In the genomic region with DNA sequence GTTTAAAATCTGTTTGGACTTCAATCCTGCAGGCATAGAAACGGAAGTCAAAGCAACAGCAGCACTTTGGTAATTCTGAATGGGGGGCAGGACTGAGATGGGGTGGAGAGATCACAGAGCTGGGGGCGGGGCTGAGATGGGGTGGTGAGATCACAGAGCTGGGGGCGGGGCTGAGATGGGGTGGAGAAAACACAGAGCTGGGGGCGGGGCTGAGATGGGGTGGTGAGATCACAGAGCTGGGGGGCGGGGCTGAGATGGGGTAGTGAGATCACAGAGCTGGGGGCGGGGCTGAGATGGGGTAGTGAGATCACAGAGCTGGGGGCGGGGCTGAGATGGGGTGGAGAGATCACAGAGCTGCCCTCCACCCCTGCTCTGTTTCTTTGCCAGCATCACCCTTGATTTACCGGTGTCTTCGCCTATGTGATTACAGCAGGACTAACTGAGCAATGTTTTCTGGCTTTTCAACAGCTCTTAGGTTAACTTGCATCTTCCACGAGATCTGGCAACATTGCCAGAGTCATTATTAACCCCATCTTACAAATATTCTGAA, we compare ENCODE assay signal across 8 mouse cellular contexts. TPM values are rescaled to one million over a fixed set of nuclear protein-coding genes. Genes with fewer than 3 reads are reported as not detected.
DNase-seq lines count a peak whose midpoint lies in the region; ATAC-seq lines count a peak whose summit lies in the region.

No protein-coding gene starts in this region.

- H3K36me3 ChIP-seq in forebrain, embryonic 12.5 days (replicated peaks): no peaks in the 10 kb centered on the region
- H3K36me3 ChIP-seq in forebrain, embryonic 13.5 days (ENCODE audit: poor library complexity, severe bottlenecking): no peaks in the 10 kb centered on the region
- no peaks in the 10 kb centered on the region for H3K36me3 ChIP-seq in stomach, embryonic 14.5 days (ENCODE audit: control insufficient read depth, insufficient read depth, low read length)
- H3K36me3 ChIP-seq in hindbrain, embryonic 12.5 days: no peaks in the 10 kb centered on the region

- H3K27ac ChIP-seq in forebrain, embryonic 12.5 days: no peak overlapping the region
- H3K27ac ChIP-seq in forebrain, embryonic 13.5 days: no peak overlapping the region
- no peak overlapping the region for H3K27ac ChIP-seq in stomach, embryonic 14.5 days (ENCODE audit: low read length)
- no peak overlapping the region for H3K27ac ChIP-seq in hindbrain, embryonic 12.5 days

- ATAC-seq in forebrain, embryonic 12.5 days (ENCODE audit: low FRiP score): peak; percentile 37; the same call in 1 of the 2 replicates
- ATAC-seq in forebrain, embryonic 13.5 days: no peak
- peak; percentile 63 for ATAC-seq in activated CD4-positive, CD25-positive, alpha-beta regulatory T cell, adult 4 months
- ATAC-seq in stomach, embryonic 14.5 days (ENCODE audit: insufficient number of reproducible peaks, insufficient read depth, low FRiP score, low read depth): no peak
- no peak for ATAC-seq in hindbrain, embryonic 12.5 days (ENCODE audit: low FRiP score)

- 12% methylated on average over 10 of the region's 10 CpGs for WGBS in forebrain, embryonic 12.5 days
- 17% methylated on average over 6 of the region's 10 CpGs for WGBS in forebrain, embryonic 13.5 days
- WGBS in stomach, embryonic 14.5 days: 12% methylated on average over 10 of the region's 10 CpGs
- WGBS in hindbrain, embryonic 12.5 days: 9% methylated on average over 9 of the region's 10 CpGs

- no peak overlapping the region for H3K4me3 ChIP-seq in forebrain, embryonic 12.5 days (replicated peaks)
- no peak overlapping the region for H3K4me3 ChIP-seq in forebrain, embryonic 13.5 days
- H3K4me3 ChIP-seq in stomach, embryonic 14.5 days (ENCODE audit: low read depth, low read length): no peak overlapping the region
- no peak overlapping the region for H3K4me3 ChIP-seq in hindbrain, embryonic 12.5 days

- peak; percentile 13 for DNase-seq in kidney, adult 11 months
- DNase-seq in lung, postnatal 10 days: peak; percentile 58
- no peak for DNase-seq in ovary, postnatal 36 days (ENCODE audit: low spot score)

- no peaks in the 10 kb centered on the region for H3K27me3 ChIP-seq in forebrain, embryonic 12.5 days
- H3K27me3 ChIP-seq in forebrain, embryonic 13.5 days: no peaks in the 10 kb centered on the region
- no peaks in the 10 kb centered on the region for H3K27me3 ChIP-seq in stomach, embryonic 14.5 days (ENCODE audit: control insufficient read depth, insufficient read depth, low read length)
- H3K27me3 ChIP-seq in hindbrain, embryonic 12.5 days: peaks cover 5% of the 10 kb centered on the region; the same call in 1 of the 2 replicates

- H3K9me3 ChIP-seq in forebrain, embryonic 12.5 days: no peaks in the 10 kb centered on the region
- no peaks in the 10 kb centered on the region for H3K9me3 ChIP-seq in forebrain, embryonic 13.5 days (replicated peaks)
- no peaks in the 10 kb centered on the region for H3K9me3 ChIP-seq in stomach, embryonic 14.5 days (ENCODE audit: control insufficient read depth, low read depth, low read length)
- H3K9me3 ChIP-seq in hindbrain, embryonic 12.5 days (replicated peaks): no peaks in the 10 kb centered on the region

- H3K4me2 ChIP-seq in forebrain, embryonic 12.5 days: no peak overlapping the region
- no peak overlapping the region for H3K4me2 ChIP-seq in forebrain, embryonic 13.5 days
- H3K4me2 ChIP-seq in stomach, embryonic 14.5 days (replicated peaks; ENCODE audit: low read depth, low read length): 0 out of 2 replicates have a peak overlapping the region, but pooled peaks have one; percentile 2
- H3K4me2 ChIP-seq in hindbrain, embryonic 12.5 days (replicated peaks): no peak overlapping the region

- H3K9ac ChIP-seq in forebrain, embryonic 12.5 days: no peak overlapping the region
- no peak overlapping the region for H3K9ac ChIP-seq in forebrain, embryonic 13.5 days
- no peak overlapping the region for H3K9ac ChIP-seq in stomach, embryonic 14.5 days (replicated peaks; ENCODE audit: low read depth, low read length)
- H3K9ac ChIP-seq in hindbrain, embryonic 12.5 days: no peak overlapping the region

- H3K4me1 ChIP-seq in forebrain, embryonic 12.5 days: peaks cover 8% of the 10 kb centered on the region
- peaks cover 16% of the 10 kb centered on the region; the same call in 1 of the 2 replicates for H3K4me1 ChIP-seq in forebrain, embryonic 13.5 days
- H3K4me1 ChIP-seq in stomach, embryonic 14.5 days (ENCODE audit: control insufficient read depth, insufficient read depth, low read length): 0 out of 2 replicates have a peak, but pooled peaks cover 7% of the 10 kb centered on the region
- H3K4me1 ChIP-seq in hindbrain, embryonic 12.5 days: no peaks in the 10 kb centered on the region

RNA-seq across cellular contexts. Expression of a gene that starts 30.9 kb away (rescaled TPM):
- 0.08 TPM in 1 of 2 replicates, not detected in the other for polyA plus RNA-seq in forebrain, embryonic 12.5 days (2016; fragmentation: Nextera tagmentation; extraction: Ambion mirVana)
- 0.05 and 0.09 TPM in 2 replicates for polyA plus RNA-seq in forebrain, embryonic 13.5 days (2015; fragmentation: Nextera tagmentation; extraction: Ambion mirVana)
- under 1 TPM; 0.60 TPM for polyA plus RNA-seq in activated CD4-positive, CD25-positive, alpha-beta regulatory T cell, adult 4 months (2017; shearing (Covaris generic))
- 2.5 and 3.0 TPM in 2 replicates for polyA plus RNA-seq in stomach, embryonic 14.5 days (2014; fragmentation: Nextera tagmentation; extraction: Ambion mirVana)
- polyA plus RNA-seq in hindbrain, embryonic 12.5 days (2016; fragmentation: Nextera tagmentation; extraction: Ambion mirVana): 0.55 and 0.66 TPM in 2 replicates

Comparison
In these comparisons a context has a peak if more than half of its experiments do, and no peak if none do; other contexts are left out.
1. ATAC-seq: peak in forebrain, embryonic 12.5 days (single experiment) and activated CD4-positive, CD25-positive, alpha-beta regulatory T cell, adult 4 months (single experiment); none in forebrain, embryonic 13.5 days (single experiment), stomach, embryonic 14.5 days (single experiment) and hindbrain, embryonic 12.5 days (single experiment).